Mouse (Mus musculus): ENCODE measurements at regions not wholly inside any gene's neighbourhood (a gene's known extent, or its start where the extent isn't known, plus 50 kb on each side); places are given as distances from the start of the nearest gene placed in this dataset.

- 86% methylated on average over 3 of the region's 3 CpGs for WGBS
These were observed 308.1 kb upstream of the Slco3a1 start for GRCm38 (mm10) chr7:74862727-74863126.

DNA sequence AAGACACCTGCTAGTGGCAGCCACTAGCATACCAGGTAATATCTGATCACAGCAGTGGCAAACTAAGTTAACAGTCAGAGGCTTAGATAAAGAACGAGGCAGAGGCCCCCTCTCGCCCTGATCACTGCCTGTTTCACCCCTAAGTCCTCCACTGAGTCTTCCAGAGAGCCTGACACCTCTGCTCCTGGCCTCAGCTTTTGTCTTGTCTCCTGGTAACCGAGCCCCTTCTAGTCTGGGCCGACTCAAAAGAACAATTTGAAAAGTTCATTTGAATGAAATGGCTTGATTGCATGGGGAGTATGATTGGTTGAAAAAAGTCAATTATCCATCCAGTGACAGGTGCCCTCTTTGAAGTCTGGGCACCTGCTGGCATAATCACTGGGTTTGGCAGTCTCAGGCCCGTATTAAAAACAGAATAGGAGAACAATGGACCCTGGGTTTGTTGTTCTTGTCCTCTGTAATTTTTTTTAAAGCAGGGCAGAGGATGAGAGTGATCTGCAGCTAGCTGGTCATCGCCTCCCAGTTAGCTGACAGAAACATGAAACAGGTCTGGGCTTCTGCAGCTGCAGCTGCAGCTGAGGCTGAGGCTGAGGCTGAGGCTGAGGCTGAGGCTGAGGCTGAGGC lies 289.8 kb upstream of the Slco3a1 start:
- Histone ChIP-seq H3K4me2 (no peak overlapping the region), H3K9ac (no peak overlapping the region), H3K27ac (no peak overlapping the region), H3K27me3 (no peaks in the 10 kb centered on the region), H3K9me3 (no peaks in the 10 kb centered on the region), H3K4me3 (no peak overlapping the region), H3K4me1 (replicated peaks) (peaks cover 18% of the 10 kb centered on the region), H3K36me3 (no peaks in the 10 kb centered on the region)
- no peak for ATAC-seq (ENCODE audit: low FRiP score)
- 15% methylated on average over 6 of the region's 6 CpGs for WGBS

More at GRCm38 (mm10) chr7:74862727-74863126, 308.1 kb upstream of the Slco3a1 start:
- no peaks in the 10 kb centered on the region for H3K4me1 ChIP-seq (replicated peaks)
- no peaks in the 10 kb centered on the region for H3K36me3 ChIP-seq
- no peak overlapping the region for H3K9ac ChIP-seq
- no peak overlapping the region for H3K27ac ChIP-seq
- H3K9me3 ChIP-seq, result no peaks in the 10 kb centered on the region
- H3K4me2 ChIP-seq, result no peak overlapping the region
- no peak for ATAC-seq (ENCODE audit: low FRiP score)
- H3K27me3 ChIP-seq, result no peaks in the 10 kb centered on the region
- no peak overlapping the region for H3K4me3 ChIP-seq

GRCm38 (mm10) chr7:74823286-74823685 lies 268.7 kb upstream of the Slco3a1 start:
- no peak for ATAC-seq (ENCODE audit: low FRiP score)
- no peaks in the 10 kb centered on the region for H3K4me1 ChIP-seq (replicated peaks)
- H3K4me3 ChIP-seq, result no peak overlapping the region
- WGBS, result 64% methylated on average over 2 of the region's 2 CpGs
- no peak overlapping the region for H3K4me2 ChIP-seq
- no peaks in the 10 kb centered on the region for H3K9me3 ChIP-seq
- H3K9ac ChIP-seq, result no peak overlapping the region
- no peaks in the 10 kb centered on the region for H3K36me3 ChIP-seq
- no peaks in the 10 kb centered on the region for H3K27me3 ChIP-seq
- no peak overlapping the region for H3K27ac ChIP-seq

- Histone ChIP-seq H3K4me1 (replicated peaks) (0 out of 2 replicates have a peak, but pooled peaks cover 3% of the 10 kb centered on the region), H3K27ac (peak overlapping the region; percentile 8; the same call in 1 of the 2 replicates), H3K4me2 (no peak overlapping the region), H3K36me3 (no peaks in the 10 kb centered on the region), H3K9ac (no peak overlapping the region), H3K4me3 (no peak overlapping the region), H3K9me3 (no peaks in the 10 kb centered on the region), H3K27me3 (no peaks in the 10 kb centered on the region)
- 49% methylated on average over 1 of the region's 1 CpGs for WGBS
- no peak for ATAC-seq (ENCODE audit: low FRiP score)
These were observed 238.7 kb upstream of the Slco3a1 start for GRCm38 (mm10) chr7:74793241-74793640.

- H3K4me2 ChIP-seq, result no peak overlapping the region
- H3K4me1 ChIP-seq (replicated peaks), result 0 out of 2 replicates have a peak, but pooled peaks cover 3% of the 10 kb centered on the region
- no peaks in the 10 kb centered on the region for H3K27me3 ChIP-seq
- no peak overlapping the region for H3K9ac ChIP-seq
- H3K4me3 ChIP-seq, result no peak overlapping the region
- no peak for ATAC-seq (ENCODE audit: low FRiP score)
- H3K9me3 ChIP-seq, result no peaks in the 10 kb centered on the region
- H3K36me3 ChIP-seq, result no peaks in the 10 kb centered on the region
- H3K27ac ChIP-seq, result no peak overlapping the region
- 98% methylated on average over 1 of the region's 1 CpGs for WGBS
These were observed 234.1 kb upstream of the Slco3a1 start for GRCm38 (mm10) chr7:74788696-74789095.

DNA sequence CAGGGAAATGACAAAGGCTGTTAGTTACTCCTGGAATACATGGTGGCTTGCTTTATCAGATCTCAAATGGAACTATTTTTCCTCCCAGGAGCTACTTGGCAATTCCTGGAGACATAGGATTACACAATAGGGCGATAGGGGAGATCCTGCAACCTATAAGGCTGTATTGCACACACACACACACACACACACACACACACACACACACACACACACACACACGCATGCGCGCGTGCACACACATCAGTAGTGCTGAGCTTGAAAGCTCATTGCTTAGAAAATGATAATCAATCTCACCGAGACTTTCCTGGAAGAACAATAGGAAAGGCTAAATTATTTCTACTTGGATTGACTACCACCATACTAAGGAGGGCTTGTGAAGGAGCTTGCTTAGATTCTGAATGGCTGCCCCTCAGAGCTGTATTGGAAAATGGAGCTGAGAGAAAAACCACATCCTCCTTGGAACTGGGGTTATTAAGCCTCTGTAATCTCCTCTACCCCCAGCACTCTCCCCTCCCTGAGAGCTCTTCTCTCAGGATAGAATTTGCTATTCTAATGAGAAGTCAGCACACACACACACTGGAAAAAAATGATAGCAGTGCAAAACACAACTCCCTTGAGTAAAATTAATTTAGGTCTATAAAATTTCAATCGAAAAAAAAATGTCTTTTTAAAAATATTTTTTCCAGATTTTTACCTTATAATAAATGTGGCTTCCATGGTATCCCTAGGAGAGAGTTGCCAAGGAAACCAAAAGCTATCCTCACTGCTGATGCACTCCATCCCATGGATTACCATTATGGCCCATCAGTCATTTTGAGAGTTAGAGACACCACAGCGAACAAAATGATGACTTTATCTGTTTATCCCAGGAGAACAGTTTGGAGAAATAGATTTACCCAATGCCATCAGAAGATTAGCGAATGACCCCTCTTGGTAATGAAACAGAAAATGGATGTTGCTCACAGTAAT lies 217.1 kb upstream of the Slco3a1 start:
- no peaks in the 10 kb centered on the region for H3K9me3 ChIP-seq
- H3K36me3 ChIP-seq, result no peaks in the 10 kb centered on the region
- H3K27ac ChIP-seq, result 0 out of 2 replicates have a peak overlapping the region, but pooled peaks have one; percentile 2
- no peak overlapping the region for H3K9ac ChIP-seq
- H3K4me2 ChIP-seq, result no peak overlapping the region
- no peak overlapping the region for H3K4me3 ChIP-seq
- 62% methylated on average over 9 of the region's 9 CpGs for whole genome bisulfite sequencing
- H3K4me1 ChIP-seq (replicated peaks), result no peaks in the 10 kb centered on the region
- H3K27me3 ChIP-seq, result no peaks in the 10 kb centered on the region
- ATAC-seq (ENCODE audit: low FRiP score), result 0 out of 2 replicates have a peak, but pooled peaks have one; percentile 68

DNA sequence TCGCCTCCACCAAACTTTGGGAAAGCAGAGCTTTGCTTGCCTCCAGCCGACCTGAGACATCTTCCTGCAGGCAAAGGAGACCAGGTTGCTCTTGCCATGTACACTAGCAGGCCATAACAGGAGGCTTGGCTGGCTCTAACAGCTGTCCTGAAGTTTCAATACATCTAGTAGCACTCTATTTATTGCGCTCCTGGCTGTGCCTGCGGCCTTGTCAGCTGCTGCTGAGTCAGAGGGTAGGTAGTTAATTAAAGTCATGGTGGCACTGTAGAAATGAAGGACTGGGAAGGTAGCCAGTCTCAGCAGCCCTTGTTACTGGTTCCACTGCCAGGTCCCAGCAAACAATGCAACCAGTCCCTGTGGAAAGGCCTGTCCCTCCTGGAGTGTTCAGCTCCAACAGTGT lies 212.0 kb upstream of the Slco3a1 start:
- Histone ChIP-seq H3K9ac (no peak overlapping the region), H3K27me3 (no peaks in the 10 kb centered on the region), H3K4me2 (no peak overlapping the region), H3K9me3 (no peaks in the 10 kb centered on the region), H3K27ac (no peak overlapping the region), H3K4me3 (no peak overlapping the region), H3K4me1 (replicated peaks) (no peaks in the 10 kb centered on the region), H3K36me3 (no peaks in the 10 kb centered on the region)
- ATAC-seq (ENCODE audit: low FRiP score), result no peak
- WGBS, result 83% methylated on average over 4 of the region's 4 CpGs

GRCm38 (mm10) chr7:74757469-74757868 lies 202.9 kb upstream of the Slco3a1 start:
- no peak for ATAC-seq (ENCODE audit: low FRiP score)
- Histone ChIP-seq H3K4me3 (no peak overlapping the region), H3K4me1 (replicated peaks) (no peaks in the 10 kb centered on the region), H3K27ac (no peak overlapping the region), H3K27me3 (no peaks in the 10 kb centered on the region), H3K36me3 (no peaks in the 10 kb centered on the region), H3K9ac (no peak overlapping the region), H3K9me3 (no peaks in the 10 kb centered on the region), H3K4me2 (no peak overlapping the region)
- 92% methylated on average over 2 of the region's 2 CpGs for WGBS

GRCm38 (mm10) chr7:74747704-74748103 lies 193.1 kb upstream of the Slco3a1 start:
- Histone ChIP-seq H3K4me2 (no peak overlapping the region), H3K27me3 (no peaks in the 10 kb centered on the region), H3K4me3 (no peak overlapping the region), H3K36me3 (no peaks in the 10 kb centered on the region), H3K4me1 (replicated peaks) (no peaks in the 10 kb centered on the region), H3K9ac (no peak overlapping the region), H3K27ac (no peak overlapping the region), H3K9me3 (no peaks in the 10 kb centered on the region)
- no peak for ATAC-seq (ENCODE audit: low FRiP score)
- 74% methylated on average over 1 of the region's 1 CpGs for WGBS

DNA sequence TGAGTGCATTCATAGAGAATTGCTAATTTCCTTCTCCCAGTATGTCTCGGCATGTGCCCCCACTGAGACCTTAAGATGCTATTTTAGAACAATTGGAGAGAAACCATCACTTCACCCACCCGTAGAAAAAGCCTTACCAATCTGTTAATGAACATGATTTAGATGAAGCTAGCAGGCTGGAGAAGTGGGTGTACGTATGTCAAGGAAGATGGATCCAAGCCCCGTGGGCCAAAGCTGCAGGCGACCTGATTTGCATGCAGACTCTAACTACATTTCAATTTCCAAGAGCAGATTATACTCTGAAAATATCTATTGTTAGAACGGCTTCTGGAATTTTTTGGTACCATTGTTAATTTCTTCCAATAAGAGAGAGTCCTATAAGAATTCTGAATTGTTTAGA lies 180.4 kb upstream of the Slco3a1 start:
- H3K27me3 ChIP-seq, result no peaks in the 10 kb centered on the region
- no peak overlapping the region for H3K9ac ChIP-seq
- WGBS, result 73% methylated on average over 6 of the region's 6 CpGs
- H3K4me2 ChIP-seq, result no peak overlapping the region
- no peak overlapping the region for H3K4me3 ChIP-seq
- H3K36me3 ChIP-seq, result no peaks in the 10 kb centered on the region
- no peaks in the 10 kb centered on the region for H3K9me3 ChIP-seq
- H3K27ac ChIP-seq, result no peak overlapping the region
- no peaks in the 10 kb centered on the region for H3K4me1 ChIP-seq (replicated peaks)
- ATAC-seq (ENCODE audit: low FRiP score), result no peak

DNA sequence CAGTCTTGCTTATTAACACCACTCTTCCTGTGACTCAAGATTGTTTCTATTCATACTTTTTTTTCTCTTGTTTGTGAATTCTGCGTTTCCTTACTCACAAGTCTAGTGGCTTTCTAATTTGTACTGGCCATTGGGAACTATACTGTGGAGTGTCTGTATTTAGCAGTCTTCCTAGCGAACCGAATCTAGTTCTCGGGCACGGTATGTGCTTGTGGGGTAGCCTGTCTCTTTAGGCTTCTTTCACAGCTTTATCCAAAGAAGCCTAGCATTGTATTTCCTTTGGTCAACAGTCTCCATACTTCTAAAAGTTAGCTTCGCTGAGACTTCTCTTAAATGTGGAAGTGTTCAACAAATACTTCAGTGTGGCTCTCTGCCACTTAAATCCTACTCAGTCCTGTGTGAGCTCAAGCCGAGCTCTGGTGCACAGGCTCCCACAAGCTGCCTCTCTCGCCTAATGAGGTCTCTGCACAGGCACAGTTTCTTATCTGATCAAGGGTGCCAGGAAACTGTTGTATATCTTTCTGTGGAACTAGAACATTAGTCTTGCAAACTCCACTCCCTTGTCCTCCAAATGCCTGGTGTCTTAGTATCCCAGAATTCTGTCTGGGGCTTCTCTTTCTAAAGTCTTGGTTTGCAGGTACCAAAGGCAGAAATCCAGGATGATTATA lies 171.9 kb upstream of the Slco3a1 start:
- Histone ChIP-seq H3K4me3 (no peak overlapping the region), H3K27me3 (no peaks in the 10 kb centered on the region), H3K9me3 (no peaks in the 10 kb centered on the region), H3K4me1 (replicated peaks) (no peaks in the 10 kb centered on the region), H3K27ac (no peak overlapping the region), H3K9ac (no peak overlapping the region), H3K36me3 (no peaks in the 10 kb centered on the region), H3K4me2 (no peak overlapping the region)
- 85% methylated on average over 8 of the region's 8 CpGs for WGBS
- no peak for ATAC-seq (ENCODE audit: low FRiP score)

DNA sequence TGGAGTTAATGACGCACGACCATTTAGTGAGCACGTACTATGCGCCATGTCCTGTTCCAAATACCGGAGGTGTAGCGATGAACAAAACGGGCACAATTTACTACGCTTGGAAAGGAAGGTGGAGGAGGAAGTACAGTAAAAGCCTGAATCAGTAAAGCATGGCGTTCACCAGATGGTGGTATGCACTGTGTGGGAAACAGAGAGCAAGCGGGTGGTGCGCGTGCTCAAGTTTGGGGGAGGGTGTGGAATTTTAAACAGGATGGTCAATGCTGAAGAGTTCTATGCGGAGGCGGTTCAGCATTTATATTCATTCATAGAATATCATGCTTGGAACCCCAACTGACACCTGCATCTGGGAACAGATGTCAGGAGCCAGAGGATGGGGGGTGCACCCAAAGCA lies 164.7 kb upstream of the Slco3a1 start:
- ATAC-seq (ENCODE audit: low FRiP score), result no peak
- H3K27ac ChIP-seq, result no peak overlapping the region
- H3K27me3 ChIP-seq, result no peaks in the 10 kb centered on the region
- H3K9me3 ChIP-seq, result no peaks in the 10 kb centered on the region
- no peak overlapping the region for H3K9ac ChIP-seq
- no peak overlapping the region for H3K4me2 ChIP-seq
- H3K4me1 ChIP-seq (replicated peaks), result no peaks in the 10 kb centered on the region
- 90% methylated on average over 14 of the region's 14 CpGs for WGBS
- H3K4me3 ChIP-seq, result no peak overlapping the region
- H3K36me3 ChIP-seq, result no peaks in the 10 kb centered on the region

Measured in hindbrain, embryonic 13.5 days (tissue).